Mouse (Mus musculus) lung, embryonic 15.5 days (tissue): Measurements from ENCODE around the gene Gtf2f2. TPM values are rescaled to one million over a fixed set of nuclear protein-coding genes. Genes with fewer than 3 reads are reported as not detected.

ENCODE experiments used
- ATAC-seq: fragments of 200-750 bp; cut with Nextera tagmentation; 2 replicates; pipeline ENCODE4 v1.8.0; 2017; ENCODE audit warnings: moderate number of reproducible peaks, borderline replicate concordance; ENCODE audit not compliant: low FRiP score, low TSS enrichment; ENCODE audit errors: extremely low read depth
- H3K27ac ChIP-seq: fragments of 300-500 bp; sonication (generic); 2 replicates; pipeline ENCODE4 v1.5.1; 2015; ENCODE audit warnings: moderate library complexity, mild to moderate bottlenecking, inconsistent platforms
- H3K27me3 ChIP-seq: fragments of 300-500 bp; sonication (generic); 2 replicates; pipeline ENCODE4 v1.6.1; 2015; ENCODE audit warnings: inconsistent platforms
- H3K36me3 ChIP-seq: fragments of 300-500 bp; sonication (generic); 2 replicates; pipeline ENCODE4 v1.6.1; 2015; ENCODE audit warnings: inconsistent platforms
- H3K4me1 ChIP-seq: fragments of 300-500 bp; sonication (generic); 2 replicates; pipeline ENCODE4 v1.6.1; 2015; ENCODE audit warnings: inconsistent platforms
- H3K4me2 ChIP-seq: fragments of 300-500 bp; sonication (generic); 2 replicates; pipeline ENCODE4 v1.6.1; 2015; ENCODE audit warnings: inconsistent platforms, mild to moderate bottlenecking, moderate library complexity
- H3K4me3 ChIP-seq: fragments of 300-500 bp; sonication (generic); 2 replicates; pipeline ENCODE4 v1.5.1; 2015; ENCODE audit warnings: mild to moderate bottlenecking, inconsistent platforms
- H3K9ac ChIP-seq: fragments of 300-500 bp; sonication (generic); 2 replicates; pipeline ENCODE4 v1.6.1; 2015; ENCODE audit warnings: inconsistent platforms
- H3K9me3 ChIP-seq: fragments of 300-500 bp; sonication (generic); 2 replicates; pipeline ENCODE4 v1.6.1; 2016; ENCODE audit warnings: inconsistent platforms
- WGBS: fragments of 180-500 bp; shearing (Covaris S2); methylation state at CpG from one replicate; pipeline ENCODE4 v1.1.7; 2015; 5-methylcytosine and 5-hydroxymethylcytosine counted together
- polyA plus RNA-seq: library from polyadenylated mRNA; unstranded; fragments of >200 nt; fragmentation: Nextera tagmentation; extraction: Ambion mirVana; gene quantifications from 2 replicates; pipeline ENCODE4 v1.2.1, GENCODE M21; 2015

Gene Gtf2f2
- polyA plus RNA-seq, 1 experiment from 2014 or later: 30.8 TPM

GRCm38 (mm10) chr14:75903131-75903530 lies 107.5 kb downstream of the Gtf2f2 start:
- H3K4me3 ChIP-seq: no peak overlapping the region
- H3K4me1 ChIP-seq: no peaks in the 10 kb centered on the region
- no peak overlapping the region for H3K9ac ChIP-seq
- H3K36me3 ChIP-seq: peaks cover 15% of the 10 kb centered on the region
- H3K9me3 ChIP-seq: no peaks in the 10 kb centered on the region
- no peak overlapping the region for H3K27ac ChIP-seq
- no peak overlapping the region for H3K4me2 ChIP-seq
- 78% methylated on average over 3 of the region's 3 CpGs for WGBS
- no peak for ATAC-seq
- no peaks in the 10 kb centered on the region for H3K27me3 ChIP-seq

- Histone ChIP-seq H3K27me3 (no peaks in the 10 kb centered on the region), H3K9ac (no peak overlapping the region), H3K36me3 (peaks cover 18% of the 10 kb centered on the region), H3K4me1 (no peaks in the 10 kb centered on the region), H3K27ac (no peak overlapping the region), H3K4me3 (no peak overlapping the region), H3K4me2 (no peak overlapping the region), H3K9me3 (no peaks in the 10 kb centered on the region)
- 83% methylated on average over 2 of the region's 2 CpGs for WGBS
- ATAC-seq: no peak
Observed at GRCm38 (mm10) chr14:75902013-75902412, 108.7 kb downstream of the Gtf2f2 start.

- no peak overlapping the region for H3K9ac ChIP-seq
- no peaks in the 10 kb centered on the region for H3K4me1 ChIP-seq
- H3K27me3 ChIP-seq: no peaks in the 10 kb centered on the region
- H3K4me3 ChIP-seq: no peak overlapping the region
- ATAC-seq: no peak
- no peak overlapping the region for H3K27ac ChIP-seq
- H3K36me3 ChIP-seq: peaks cover 15% of the 10 kb centered on the region
- H3K9me3 ChIP-seq: no peaks in the 10 kb centered on the region
- no peak overlapping the region for H3K4me2 ChIP-seq
- 58% methylated on average over 5 of the region's 5 CpGs for WGBS
Observed at GRCm38 (mm10) chr14:75900793-75901499, 109.7 kb downstream of the Gtf2f2 start.

- no peaks in the 10 kb centered on the region for H3K27me3 ChIP-seq
- no peak overlapping the region for H3K4me2 ChIP-seq
- H3K4me1 ChIP-seq: no peaks in the 10 kb centered on the region
- H3K9ac ChIP-seq: no peak overlapping the region
- no peak overlapping the region for H3K27ac ChIP-seq
- WGBS: 30% methylated on average over 4 of the region's 4 CpGs
- H3K4me3 ChIP-seq: no peak overlapping the region
- peak; percentile 42; the same call in 1 of the 2 replicates for ATAC-seq
- H3K9me3 ChIP-seq: no peaks in the 10 kb centered on the region
- H3K36me3 ChIP-seq: peaks cover 8% of the 10 kb centered on the region
Observed at GRCm38 (mm10) chr14:75899566-75899965, 111.1 kb downstream of the Gtf2f2 start.

- Histone ChIP-seq H3K36me3 (peaks cover 5% of the 10 kb centered on the region), H3K27ac (no peak overlapping the region), H3K9me3 (no peaks in the 10 kb centered on the region), H3K4me2 (no peak overlapping the region), H3K4me1 (no peaks in the 10 kb centered on the region), H3K4me3 (no peak overlapping the region), H3K27me3 (no peaks in the 10 kb centered on the region), H3K9ac (no peak overlapping the region)
- ATAC-seq: no peak
- WGBS: 85% methylated on average over 9 of the region's 9 CpGs
Observed at GRCm38 (mm10) chr14:75892118-75892517, 118.5 kb downstream of the Gtf2f2 start.

- H3K4me2 ChIP-seq: no peak overlapping the region
- no peaks in the 10 kb centered on the region for H3K27me3 ChIP-seq
- H3K4me1 ChIP-seq: no peaks in the 10 kb centered on the region
- H3K36me3 ChIP-seq: no peaks in the 10 kb centered on the region
- no peak overlapping the region for H3K9ac ChIP-seq
- H3K9me3 ChIP-seq: no peaks in the 10 kb centered on the region
- H3K27ac ChIP-seq: no peak overlapping the region
- ATAC-seq: no peak
- no peak overlapping the region for H3K4me3 ChIP-seq
- WGBS: 77% methylated on average over 5 of the region's 5 CpGs
Observed at GRCm38 (mm10) chr14:75883873-75884272, 126.8 kb downstream of the Gtf2f2 start.

- Histone ChIP-seq H3K36me3 (no peaks in the 10 kb centered on the region), H3K27me3 (no peaks in the 10 kb centered on the region), H3K9ac (no peak overlapping the region), H3K9me3 (no peaks in the 10 kb centered on the region), H3K4me3 (no peak overlapping the region), H3K4me2 (no peak overlapping the region), H3K27ac (no peak overlapping the region), H3K4me1 (no peaks in the 10 kb centered on the region)
- no peak for ATAC-seq
- 58% methylated on average over 5 of the region's 5 CpGs for WGBS
Observed at GRCm38 (mm10) chr14:75883330-75883729, 127.3 kb downstream of the Gtf2f2 start.

GRCm38 (mm10) chr14:75881856-75882255 lies 128.8 kb downstream of the Gtf2f2 start:
- no peak overlapping the region for H3K4me3 ChIP-seq
- H3K9me3 ChIP-seq: no peaks in the 10 kb centered on the region
- no peak overlapping the region for H3K4me2 ChIP-seq
- 46% methylated on average over 4 of the region's 4 CpGs for WGBS
- H3K36me3 ChIP-seq: no peaks in the 10 kb centered on the region
- no peak overlapping the region for H3K27ac ChIP-seq
- H3K4me1 ChIP-seq: no peaks in the 10 kb centered on the region
- no peak overlapping the region for H3K9ac ChIP-seq
- H3K27me3 ChIP-seq: no peaks in the 10 kb centered on the region
- no peak for ATAC-seq

GRCm38 (mm10) chr14:75878980-75879379 lies 131.7 kb downstream of the Gtf2f2 start:
- Histone ChIP-seq H3K4me2 (no peak overlapping the region), H3K9ac (no peak overlapping the region), H3K9me3 (no peaks in the 10 kb centered on the region), H3K36me3 (no peaks in the 10 kb centered on the region), H3K4me1 (peaks cover 7% of the 10 kb centered on the region), H3K27ac (no peak overlapping the region), H3K4me3 (no peak overlapping the region), H3K27me3 (no peaks in the 10 kb centered on the region)
- 26% methylated on average over 8 of the region's 8 CpGs for WGBS
- ATAC-seq: no peak

GRCm38 (mm10) chr14:75877297-75877696 lies 133.4 kb downstream of the Gtf2f2 start:
- ATAC-seq: no peak
- Histone ChIP-seq H3K9ac (no peak overlapping the region), H3K9me3 (no peaks in the 10 kb centered on the region), H3K4me1 (peaks cover 7% of the 10 kb centered on the region), H3K27ac (no peak overlapping the region), H3K4me2 (no peak overlapping the region), H3K4me3 (no peak overlapping the region), H3K27me3 (no peaks in the 10 kb centered on the region), H3K36me3 (no peaks in the 10 kb centered on the region)
- 67% methylated on average over 3 of the region's 3 CpGs for WGBS

GRCm38 (mm10) chr14:75876320-75877043 lies 134.2 kb downstream of the Gtf2f2 start:
- 0 out of 2 replicates have a peak overlapping the region, but pooled peaks have one; percentile 5 for H3K4me3 ChIP-seq

GRCm38 (mm10) chr14:75873612-75874011 lies 137.1 kb downstream of the Gtf2f2 start:
- 34% methylated on average over 9 of the region's 9 CpGs for WGBS
- no peak overlapping the region for H3K9ac ChIP-seq
- no peak overlapping the region for H3K4me2 ChIP-seq
- peaks cover 14% of the 10 kb centered on the region for H3K4me1 ChIP-seq
- H3K9me3 ChIP-seq: no peaks in the 10 kb centered on the region
- ATAC-seq: no peak
- H3K27ac ChIP-seq: no peak overlapping the region
- H3K36me3 ChIP-seq: no peaks in the 10 kb centered on the region
- H3K27me3 ChIP-seq: no peaks in the 10 kb centered on the region
- no peak overlapping the region for H3K4me3 ChIP-seq

More at GRCm38 (mm10) chr14:75876320-75877043, 134.2 kb downstream of the Gtf2f2 start:
- H3K4me2 ChIP-seq: peak overlapping the region; percentile 40; the same call in 1 of the 2 replicates
- H3K4me1 ChIP-seq: peaks cover 7% of the 10 kb centered on the region
- no peak for ATAC-seq
- H3K9ac ChIP-seq: no peak overlapping the region
- no peaks in the 10 kb centered on the region for H3K9me3 ChIP-seq
- H3K27me3 ChIP-seq: no peaks in the 10 kb centered on the region
- no peaks in the 10 kb centered on the region for H3K36me3 ChIP-seq
- no peak overlapping the region for H3K27ac ChIP-seq
- 12% methylated on average over 21 of the region's 21 CpGs for WGBS
